Mouse (Mus musculus): ENCODE measurements around the gene S100a16.

The S100a16 gene

DNA sequence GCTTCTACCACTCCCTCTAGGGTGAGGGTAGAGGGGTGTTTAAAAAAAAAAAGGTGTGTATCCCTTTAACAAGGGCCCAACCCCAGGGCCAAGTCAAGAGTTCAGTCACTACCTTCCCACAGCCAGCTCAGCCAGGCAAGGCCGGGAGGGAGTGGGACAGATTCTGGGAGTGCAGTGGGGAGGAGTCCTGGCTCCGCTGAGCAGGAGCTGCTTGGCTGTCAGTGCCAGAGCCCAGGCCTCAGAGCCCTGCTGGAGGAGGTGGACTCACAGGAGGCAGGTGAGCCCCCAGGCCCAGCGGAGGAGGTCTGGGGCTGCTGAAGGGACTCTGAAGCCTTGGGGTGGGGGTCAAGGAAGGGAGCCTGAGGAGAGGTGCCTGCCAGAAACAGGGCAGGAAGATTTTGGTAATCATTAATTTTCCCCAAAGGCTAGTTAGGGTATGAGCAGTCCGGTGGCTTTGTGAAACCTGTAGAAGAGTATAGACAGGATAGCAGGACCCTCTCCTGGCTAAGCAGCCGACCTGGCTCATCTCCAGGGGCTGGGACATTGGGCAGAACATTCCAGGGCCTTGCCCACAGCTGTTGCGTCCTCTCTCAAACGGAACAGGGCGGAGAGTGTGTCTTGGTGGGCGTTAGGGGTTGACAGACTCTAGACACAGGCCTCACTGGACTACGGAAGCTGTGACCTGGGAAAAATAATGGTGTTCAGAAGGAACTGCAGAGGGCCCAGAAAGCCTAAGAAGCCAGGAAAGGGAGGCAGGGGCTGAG is at the start of gene S100a16:
Gene S100a16, plus strand, starts transcription at position 114 of the 764 bp plus-strand sequence.
- DNase-seq (ENCODE audit: low spot score in 2 of 2) = no peak

DNA sequence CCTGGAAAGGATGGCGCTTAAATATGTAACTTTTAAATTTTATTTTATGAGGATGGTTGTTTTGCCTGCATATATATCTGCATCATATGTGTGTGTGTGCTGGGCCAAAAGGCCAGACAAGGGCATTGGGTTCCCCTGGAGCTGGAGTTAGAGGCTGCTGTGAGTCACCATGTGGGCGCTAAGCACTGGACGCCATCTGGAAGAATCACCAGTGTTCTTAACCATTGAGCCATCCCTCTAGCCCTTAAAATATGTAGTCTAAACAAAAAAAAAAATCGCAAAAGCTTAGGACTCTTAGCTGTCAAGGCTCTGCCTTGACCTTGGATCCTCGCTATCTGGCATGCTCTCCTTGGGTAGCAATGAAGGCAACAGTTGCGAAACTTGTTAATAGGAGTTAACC is 48.5 kb upstream of the S100a16 start:
- DNase-seq (ENCODE audit: low spot score in 2 of 2) = no peak

DNA sequence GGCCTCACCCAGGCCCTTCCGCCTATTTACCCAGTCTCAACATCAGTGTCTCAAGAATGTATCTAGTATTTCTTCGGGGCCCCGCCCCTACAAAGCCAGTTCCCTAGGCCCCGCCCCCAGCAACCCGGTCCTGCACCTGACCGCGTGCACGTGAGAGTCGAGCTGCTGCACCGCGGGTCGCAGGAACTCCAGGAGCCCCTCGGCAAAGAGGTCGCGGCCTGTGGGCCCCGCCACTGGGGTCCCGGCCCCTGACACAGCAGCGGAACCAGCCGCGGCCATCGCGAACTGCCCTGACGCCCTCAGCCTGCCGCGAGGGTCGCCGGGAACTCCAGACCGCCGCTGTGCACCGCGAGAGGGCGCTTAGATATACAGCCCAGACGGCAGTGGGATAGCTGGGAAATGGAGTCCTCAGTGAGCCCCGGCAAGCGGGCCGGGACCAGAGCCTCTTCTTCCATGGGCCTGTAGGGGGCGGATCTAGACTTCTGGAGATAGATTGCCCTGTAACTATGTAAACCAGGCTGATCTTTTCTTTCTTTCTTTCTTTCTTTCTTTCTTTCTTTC is 46.3 kb upstream of the S100a16 start, which contains the start of gene Snapin:
Gene Snapin, minus strand, starts transcription at position 338 of the 561 bp plus-strand sequence.
- peak; percentile 95 to 96 for DNase-seq (ENCODE audit: low spot score in 2 of 2)

DNA sequence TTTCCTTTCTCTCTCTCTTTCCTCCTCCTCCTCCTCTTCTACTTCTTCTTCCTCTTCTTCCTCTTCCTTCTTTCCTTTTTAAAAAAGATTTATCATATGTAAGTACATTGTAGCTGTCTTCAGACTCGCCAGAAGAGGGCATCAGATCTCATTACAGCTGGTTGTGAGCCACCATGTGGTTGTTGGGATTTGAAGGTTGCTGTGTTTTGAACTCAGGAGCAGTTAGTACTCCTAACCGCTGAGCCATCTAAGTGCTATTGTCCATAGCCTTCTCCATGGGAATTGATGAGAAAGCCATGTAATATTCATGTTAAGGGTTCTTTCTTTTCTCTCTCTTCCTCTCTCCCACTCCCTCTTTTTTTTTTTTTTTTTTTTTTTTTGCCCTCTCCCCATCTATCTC is 45.7 kb upstream of the S100a16 start:
- peak in 1 of 2 experiments; percentile 57 for DNase-seq (ENCODE audit: low spot score in 2 of 2)

DNA sequence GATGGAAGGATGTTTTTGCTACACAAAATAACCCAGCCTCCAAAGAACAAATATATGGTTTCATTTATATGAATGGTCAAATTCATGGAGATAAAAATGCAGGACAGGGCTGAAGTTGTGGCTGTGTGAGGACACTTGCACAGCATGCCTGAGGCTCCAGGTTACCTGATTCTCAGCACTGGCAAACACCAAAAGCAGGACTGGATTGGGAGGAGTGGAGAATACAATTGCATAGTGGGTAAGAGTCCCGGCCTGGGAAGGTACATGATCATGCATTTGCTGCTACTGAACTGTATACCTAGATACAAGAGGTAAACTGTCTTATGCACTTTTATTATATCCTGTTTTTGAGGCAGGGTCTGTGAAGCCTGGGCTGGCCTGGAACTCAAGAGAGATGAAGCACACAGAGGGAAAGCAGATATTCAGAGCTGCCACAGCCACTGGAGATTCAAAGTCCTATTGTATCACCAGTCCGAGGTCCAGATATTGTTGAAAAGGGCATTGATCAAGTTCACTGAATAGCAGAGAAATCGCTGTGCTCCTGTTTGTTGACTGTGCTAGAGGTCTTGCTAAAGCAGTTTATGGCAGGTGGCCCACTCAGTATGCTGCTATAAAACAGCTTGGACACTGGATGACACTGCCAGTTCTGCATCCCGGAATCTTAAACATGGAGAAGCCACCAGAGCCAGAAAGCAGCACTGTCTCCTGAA is 43.1 kb upstream of the S100a16 start:
- no peak for DNase-seq (ENCODE audit: low spot score in 2 of 2)

DNA sequence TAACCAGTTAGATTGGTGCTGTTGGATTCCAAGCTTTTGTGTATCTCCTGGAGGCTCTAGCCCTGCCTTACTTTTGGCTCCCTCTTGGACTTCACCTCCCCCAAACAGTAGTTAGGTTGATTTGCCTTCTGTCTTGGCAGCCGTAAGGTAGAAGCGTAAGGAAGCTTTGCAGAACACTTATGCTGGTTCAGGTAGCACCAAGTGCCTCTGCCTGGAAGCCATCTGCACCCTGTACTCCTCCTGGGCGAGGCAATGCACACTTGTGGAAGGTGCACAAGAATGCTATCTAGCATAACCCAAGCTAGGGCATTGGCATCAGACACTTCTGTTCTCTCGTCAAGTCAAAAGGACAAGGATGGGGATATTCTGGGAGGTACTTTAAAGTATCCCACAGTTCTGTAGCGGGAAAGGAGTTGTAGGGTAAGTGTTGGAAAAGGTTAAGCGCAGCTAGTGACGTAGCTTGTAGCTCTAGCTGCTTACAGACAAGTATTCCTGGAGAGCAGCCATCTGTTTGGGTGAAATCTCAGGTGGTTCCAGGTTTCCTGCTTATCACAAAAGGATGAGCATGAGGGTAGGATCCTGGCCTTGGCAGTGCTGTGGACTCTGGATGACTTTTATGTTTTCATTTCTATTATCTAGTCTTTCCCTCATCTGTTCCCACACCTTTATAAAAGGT is 41.1 kb upstream of the S100a16 start:
- no peak for DNase-seq (ENCODE audit: low spot score in 2 of 2)

DNA sequence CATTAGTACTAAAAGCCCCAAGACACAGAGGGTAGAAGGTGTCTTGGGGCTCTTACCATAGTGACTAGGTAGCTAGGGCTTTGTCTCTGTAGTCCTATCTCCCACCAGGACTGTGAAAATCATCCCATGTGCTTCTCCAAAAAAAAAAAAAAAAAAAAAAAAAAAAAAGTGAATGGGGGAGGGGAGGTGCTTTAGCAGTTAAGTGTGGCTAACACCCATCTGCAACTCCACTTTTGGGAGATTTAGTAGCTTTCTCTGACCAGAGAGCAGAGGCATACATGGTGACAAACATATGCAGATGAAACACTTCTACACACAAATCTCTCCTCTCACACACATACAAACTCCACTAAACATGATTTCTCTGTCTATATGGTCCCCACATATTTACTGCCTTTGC is 39.5 kb upstream of the S100a16 start:
- no peak for DNase-seq (ENCODE audit: low spot score in 2 of 2)

DNA sequence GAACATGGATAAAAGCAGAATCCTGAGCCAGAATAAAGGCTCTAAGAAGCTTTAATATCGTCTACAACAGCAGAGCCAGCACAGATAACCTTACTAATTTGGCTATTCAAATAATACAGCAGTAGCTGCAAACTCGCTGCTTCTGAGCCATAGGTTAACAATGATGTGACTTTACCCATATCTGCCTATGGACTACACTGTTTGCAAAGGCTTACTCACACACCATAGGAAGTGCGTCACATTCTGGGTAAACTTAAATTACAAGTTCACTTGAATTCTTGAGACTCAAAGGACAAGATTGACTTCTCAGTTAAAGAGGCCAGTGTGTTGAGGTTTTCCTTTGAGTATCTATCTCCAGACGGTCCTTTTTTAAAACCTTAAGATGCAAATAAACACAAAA is 33.6 kb upstream of the S100a16 start:
- no peak for DNase-seq (ENCODE audit: low spot score in 2 of 2)

DNA sequence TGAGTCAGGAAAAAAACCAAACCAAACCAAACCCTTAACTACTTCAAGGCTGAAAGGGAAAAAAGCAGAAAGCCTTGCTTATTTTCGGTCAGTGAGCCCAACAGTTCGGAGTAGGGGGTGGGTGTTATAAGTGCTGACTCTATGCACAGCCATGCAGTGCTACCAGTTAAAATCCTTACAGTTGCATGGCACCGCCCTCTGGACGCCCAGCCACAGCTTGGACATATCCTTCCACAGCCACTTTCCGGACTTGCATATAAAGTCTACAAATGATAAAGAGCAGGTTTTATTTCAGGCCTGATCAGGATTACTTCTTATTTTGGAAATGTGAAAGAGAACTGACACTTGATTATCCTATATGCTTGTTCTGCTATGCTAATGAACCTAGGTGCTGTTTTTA is 31.8 kb upstream of the S100a16 start:
- DNase-seq (ENCODE audit: low spot score in 2 of 2) = no peak

DNA sequence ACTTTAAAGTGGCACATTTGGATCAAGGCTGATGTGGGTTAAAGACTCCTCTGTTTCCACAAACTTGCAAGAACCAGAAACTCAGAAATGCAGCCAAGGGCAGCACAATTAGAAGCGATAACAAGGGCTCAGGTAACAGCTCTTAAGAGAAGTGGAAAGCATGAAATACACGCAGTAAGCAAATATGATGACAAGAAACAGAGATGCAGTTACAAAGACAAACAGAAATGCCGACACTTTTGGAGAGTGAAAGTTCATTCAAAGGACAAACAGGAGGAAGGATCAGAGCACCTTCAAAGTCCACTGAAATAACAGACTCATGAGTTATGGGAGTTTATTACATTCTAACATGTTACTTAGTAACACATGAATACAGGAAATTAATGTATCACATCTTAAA is 30.7 kb upstream of the S100a16 start:
- DNase-seq (ENCODE audit: low spot score in 2 of 2) = no peak

DNA sequence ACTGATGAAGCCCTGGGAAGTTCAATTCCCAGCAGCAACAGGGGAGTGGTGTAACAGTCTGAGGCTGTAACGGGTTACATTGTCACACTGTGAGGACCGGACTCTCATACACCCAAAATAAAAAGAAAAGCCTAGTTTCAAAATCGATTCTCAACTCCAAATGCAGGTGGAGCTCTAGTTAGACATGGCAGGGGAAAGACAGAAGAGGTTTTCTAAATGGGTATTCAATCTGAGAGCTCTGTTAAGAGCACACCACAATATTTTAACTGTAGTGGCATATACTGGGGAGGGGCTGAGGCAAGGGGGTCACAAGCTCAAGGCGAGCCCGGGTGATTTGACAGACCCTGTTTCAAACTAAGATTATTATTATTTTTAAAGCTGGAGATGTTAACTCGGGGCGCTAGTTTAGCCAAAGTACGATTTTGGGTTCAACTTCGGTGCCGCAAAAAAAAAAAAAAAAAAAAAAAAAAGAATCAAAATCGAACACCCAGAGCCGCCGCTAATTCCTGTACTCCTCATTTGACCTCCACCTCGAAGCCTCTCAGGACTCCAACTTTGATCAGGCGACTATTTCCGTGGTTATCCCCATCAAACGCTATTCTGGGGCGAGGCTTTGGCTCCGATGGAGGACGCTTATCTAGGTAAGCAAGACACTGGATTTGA is 28.6 kb upstream of the S100a16 start:
- DNase-seq (ENCODE audit: low spot score in 2 of 2) = no peak

DNA sequence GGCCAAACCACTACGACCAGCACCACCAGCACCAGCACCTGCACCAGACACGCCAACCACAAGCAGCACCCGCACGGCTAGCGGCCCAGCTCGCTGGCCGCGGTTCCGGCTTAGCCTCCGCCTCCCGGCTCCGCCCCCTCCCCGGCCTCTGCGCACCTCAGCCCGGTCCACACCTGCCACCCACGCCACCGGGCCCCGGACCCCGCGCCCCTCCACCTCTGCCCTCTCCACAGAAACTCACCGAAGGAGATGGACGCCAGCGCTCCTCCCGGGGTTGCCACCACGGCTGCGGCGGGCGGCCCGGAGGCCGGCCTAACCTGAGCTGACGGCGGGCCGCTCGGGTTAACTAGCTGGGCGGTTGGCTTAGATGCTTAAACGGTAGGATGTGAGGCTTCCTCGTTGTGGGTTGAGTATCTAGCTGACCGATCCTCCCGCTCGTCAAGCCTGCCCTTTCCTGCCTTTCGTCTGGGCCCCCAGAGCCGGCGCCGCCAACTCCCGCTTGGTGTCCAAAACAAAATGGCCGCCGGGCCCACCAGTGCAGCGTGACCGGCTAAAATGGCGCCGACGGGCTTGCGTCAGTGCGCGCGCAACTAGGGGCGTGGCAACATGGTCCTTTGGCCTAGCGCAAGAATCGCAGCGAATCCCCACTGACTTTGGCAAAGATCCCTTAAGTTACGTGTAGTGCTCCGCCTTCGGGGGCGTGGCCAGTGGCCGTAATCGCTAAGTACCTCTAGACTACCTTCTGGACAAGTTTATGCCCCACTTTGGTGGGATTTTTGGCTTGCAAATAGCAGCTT is 27.9 kb upstream of the S100a16 start, which contains the start of gene Chtop:
Gene Chtop, minus strand, starts transcription at position 549 of the 797 bp plus-strand sequence.
- DNase-seq (ENCODE audit: low spot score in 2 of 2) = peak; percentile 99 to 100

DNA sequence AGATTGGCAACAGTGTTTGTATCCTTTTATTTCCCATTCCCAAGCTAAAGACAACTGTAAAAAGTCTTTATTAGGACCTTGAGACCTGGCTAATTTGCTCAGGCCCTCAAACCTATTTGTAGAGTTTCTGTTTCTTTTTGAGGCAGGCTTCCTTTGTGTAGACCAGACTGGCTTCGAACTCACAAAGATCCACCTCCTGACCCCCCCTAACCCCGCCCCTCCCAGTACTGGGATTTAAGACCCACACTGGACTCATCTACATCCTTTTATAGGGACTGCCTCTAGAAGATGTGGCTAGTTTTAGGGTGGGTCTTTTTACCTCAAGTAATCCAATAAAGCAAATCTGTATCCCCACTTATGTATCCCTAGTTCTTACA is 27.3 kb upstream of the S100a16 start:
- DNase-seq (ENCODE audit: low spot score in 2 of 2) = no peak

DNA sequence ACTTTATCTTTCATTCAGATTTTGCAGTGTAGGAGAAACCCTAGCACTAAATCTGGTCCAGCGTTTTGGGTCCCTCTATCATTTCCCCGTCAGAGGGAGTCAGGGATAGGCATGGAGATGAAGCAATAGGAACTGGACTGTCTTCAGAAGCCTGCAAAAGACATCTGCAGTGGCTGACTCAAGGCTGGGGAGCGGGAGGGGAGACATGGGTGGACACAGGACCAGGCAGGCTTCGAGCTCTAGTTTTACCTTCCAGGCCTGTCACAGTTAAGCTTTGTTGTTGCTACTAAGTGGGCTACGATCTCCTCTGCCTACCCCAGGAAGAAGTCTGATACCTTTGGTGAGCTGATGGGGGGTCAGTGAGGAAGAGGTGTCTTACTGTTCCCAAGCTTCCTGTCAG is 24.8 kb upstream of the S100a16 start:
- DNase-seq (ENCODE audit: low spot score in 2 of 2) = no peak

DNA sequence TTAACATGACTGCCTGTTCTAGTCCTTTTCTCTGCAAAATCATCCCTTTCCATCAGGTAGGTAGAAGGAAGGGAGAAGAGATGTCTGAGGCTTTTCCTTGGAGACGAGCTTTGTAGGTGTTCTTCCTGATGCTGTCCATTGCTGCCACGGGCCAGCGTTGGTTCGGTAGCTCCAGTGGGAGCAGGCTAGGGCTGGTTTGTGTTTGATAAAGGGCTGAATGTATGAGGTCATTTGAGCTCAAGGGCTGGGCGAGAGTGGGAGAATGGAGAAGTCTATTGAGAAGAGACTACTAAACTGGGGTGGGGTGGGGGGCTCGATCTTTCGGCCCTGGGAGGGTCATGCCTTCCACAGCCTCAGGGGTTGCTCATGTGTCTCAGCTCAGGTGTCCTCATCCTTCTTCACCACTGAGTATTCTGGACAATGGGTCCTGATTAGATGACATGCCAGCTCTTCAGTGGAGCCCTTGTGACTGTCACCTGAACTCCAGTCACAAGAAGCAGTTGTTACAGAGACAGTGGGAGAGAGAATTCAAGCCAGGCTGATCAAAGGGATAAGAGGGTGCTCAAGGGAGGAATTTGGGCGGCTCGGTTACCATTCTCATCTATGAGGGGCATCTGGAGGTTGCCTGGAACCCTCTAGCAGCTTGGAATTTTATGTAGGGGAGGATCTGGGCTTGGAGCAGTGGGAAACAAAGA is 24.0 kb upstream of the S100a16 start:
- no peak for DNase-seq (ENCODE audit: low spot score in 2 of 2)

DNA sequence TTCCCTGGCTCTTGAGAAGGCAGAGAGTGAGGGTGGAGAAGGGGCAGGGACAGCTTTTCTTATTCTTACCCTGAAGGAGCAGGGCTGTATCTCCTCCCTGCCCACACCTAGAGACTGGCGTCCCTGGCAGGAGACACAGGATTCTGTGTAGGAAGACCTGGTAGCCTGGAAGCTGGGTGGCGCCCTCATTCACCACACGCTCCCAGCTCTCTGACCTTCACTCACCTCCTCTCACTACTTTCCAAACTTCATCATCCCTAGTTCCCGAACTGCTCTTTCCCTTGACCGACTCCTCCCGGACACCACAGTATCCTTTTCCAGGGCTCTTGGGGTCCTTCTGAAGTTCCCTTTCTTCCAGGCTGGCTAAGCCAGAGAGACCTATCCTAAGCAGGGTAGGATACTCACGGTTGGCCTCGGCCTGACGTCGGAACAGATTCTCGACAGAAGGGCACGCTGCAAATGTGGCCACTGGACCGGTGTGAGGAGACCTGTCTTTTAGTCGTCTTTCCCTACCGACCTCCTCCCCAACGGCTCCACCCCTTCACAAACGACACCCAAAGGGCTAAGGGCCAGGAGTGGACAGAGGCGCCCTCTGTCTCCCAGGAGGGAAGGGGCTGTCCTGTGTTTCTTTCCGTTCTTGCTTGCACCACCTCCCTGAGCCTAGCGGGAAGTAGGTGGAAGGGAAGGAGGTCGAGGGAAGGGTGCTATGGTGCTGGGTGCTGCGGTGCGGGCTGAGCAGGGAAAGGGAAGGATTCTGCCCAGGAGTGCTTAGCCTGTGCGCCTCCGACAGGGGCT is 23.1 kb upstream of the S100a16 start, which contains the start of the genes S100a1 and S100a13:
Gene S100a1, minus strand, starts transcription at position 597 of the 795 bp plus-strand sequence.
Gene S100a13, plus strand, starts transcription at position 640 of the 795 bp plus-strand sequence.
- peak; percentile 38 to 48 for DNase-seq (ENCODE audit: low spot score in 2 of 2)

DNA sequence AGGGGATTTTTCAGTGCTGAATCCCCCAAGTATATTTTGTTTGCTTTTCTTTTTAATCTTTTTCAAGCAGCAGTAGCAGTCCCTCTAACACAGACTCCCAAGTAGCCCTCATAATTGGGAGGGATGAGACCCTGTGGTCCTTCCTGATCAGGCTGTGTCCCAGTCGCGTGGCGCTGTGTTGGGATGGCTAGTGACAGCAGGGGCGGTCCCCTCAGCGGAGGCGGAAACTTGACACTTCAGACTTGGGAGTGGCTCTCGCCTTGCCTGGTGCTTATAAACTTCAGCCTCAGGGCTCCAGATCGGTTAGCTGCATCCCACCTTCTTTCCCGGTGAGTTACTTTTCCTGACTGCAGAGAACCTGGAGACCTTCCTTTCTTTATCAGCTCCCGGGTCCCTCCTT is 22.4 kb upstream of the S100a16 start:
- peak in 1 of 2 experiments; percentile 33 for DNase-seq (ENCODE audit: low spot score in 2 of 2)

DNA sequence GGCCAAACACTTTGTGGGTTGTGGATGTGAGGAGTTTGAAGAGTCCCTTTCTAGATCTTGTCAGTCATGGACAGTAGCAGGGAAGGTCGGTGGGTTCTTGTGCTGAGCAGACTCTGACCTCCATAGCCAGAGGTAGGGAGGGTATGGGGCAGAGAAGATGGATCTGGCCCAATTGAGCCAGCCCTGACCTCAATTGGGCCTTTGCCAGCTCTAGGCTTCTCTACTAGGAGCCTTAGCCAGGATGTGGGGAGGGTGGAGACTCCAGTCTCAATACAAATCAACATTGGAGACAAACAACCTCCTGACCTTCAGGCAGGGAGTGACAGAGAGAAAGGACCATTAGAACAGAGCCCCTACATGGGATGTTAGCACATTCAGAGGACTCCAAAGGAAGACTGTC is 21.8 kb upstream of the S100a16 start:
- DNase-seq (ENCODE audit: low spot score in 2 of 2) = no peak

DNA sequence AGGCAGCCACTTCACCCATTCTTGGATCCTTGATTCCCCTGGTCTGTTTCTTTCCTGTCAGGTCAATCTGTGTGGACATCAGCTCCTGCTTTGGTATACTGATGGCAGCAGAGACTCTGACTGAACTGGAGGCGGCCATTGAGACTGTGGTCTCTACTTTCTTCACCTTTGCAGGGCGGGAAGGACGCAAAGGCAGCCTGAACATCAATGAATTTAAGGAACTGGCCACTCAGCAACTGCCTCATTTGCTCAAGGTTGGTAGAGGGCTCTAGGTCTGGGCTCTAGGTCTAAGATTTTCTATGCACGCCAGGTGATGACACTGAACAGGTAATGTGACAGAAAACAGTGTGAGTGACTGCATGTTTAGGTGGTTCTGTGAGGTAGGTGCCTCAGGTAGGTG is 21.3 kb upstream of the S100a16 start:
- no peak for DNase-seq (ENCODE audit: low spot score in 2 of 2)
